Mouse (Mus musculus): Measurements from ENCODE around the gene Desi2. TPM values are rescaled to one million over a fixed set of nuclear protein-coding genes. Genes with fewer than 3 reads are reported as not detected.
"Not testable (repeated sequence)": the region's sequence is repeated elsewhere in the genome, so short reads cannot be mapped to it uniquely, and the experiment has no call there.

Gene Desi2
- polyA plus RNA-seq, 1 experiment from 2014 or later, result 27.6 TPM

DNA sequence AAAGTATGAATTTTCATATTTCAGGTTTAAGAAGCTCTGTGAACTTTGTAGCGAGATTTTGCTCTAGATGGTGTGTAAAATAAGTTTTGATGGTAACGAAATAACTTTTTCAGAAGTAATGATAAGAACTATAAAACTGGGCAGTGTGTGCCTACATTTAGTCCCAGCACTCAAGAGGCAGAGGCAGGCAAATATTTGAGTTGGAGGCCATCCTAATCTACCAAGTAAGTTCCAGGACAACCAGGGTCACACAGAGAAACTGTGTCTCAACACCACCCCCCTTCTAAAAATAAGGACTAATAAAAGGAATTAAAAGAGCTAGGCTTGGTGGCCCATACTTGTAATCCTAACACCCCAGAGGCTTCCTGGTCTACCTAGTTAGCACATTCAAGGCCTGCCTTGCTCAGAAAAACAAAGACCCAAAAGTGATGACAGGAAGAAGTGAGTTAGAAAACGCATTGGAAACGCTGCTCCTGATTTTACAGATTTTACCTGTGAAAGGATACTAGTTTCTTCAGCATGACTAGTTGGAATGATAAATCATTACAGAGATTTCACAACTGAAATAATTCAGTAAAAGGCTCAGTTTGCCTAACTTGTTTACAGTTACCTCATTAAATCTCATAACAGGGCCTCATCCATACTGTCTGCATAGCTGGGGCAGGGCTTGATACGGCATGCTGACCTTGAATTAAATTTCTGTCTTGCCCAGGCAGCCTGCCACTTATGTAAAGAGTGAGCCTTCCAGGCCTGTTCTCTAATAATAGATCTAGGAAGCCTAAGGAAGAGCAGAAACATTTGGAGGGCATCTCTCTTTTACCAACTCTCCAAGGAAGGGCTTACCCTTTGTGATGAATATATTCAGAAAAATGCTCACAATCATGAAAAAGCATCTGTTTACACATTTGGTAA lies 32.2 kb downstream of the Desi2 start:
- Histone ChIP-seq H3K9me3 (replicated peaks) (no peaks in the 10 kb centered on the region), H3K9ac (no peak overlapping the region), H3K27ac (peak overlapping the region; percentile 87), H3K4me1 (replicated peaks) (no peaks in the 10 kb centered on the region), H3K4me2 (0 out of 2 replicates have a peak overlapping the region, but pooled peaks have one; percentile 8), H3K36me3 (no peaks in the 10 kb centered on the region), H3K27me3 (no peaks in the 10 kb centered on the region), H3K4me3 (no peak overlapping the region)
- 45% methylated on average over 5 of the region's 5 CpGs for WGBS
- peak; percentile 90 for ATAC-seq (replicated peaks; ENCODE audit: insufficient number of reproducible peaks, insufficient read depth, low FRiP score, low read depth)

DNA sequence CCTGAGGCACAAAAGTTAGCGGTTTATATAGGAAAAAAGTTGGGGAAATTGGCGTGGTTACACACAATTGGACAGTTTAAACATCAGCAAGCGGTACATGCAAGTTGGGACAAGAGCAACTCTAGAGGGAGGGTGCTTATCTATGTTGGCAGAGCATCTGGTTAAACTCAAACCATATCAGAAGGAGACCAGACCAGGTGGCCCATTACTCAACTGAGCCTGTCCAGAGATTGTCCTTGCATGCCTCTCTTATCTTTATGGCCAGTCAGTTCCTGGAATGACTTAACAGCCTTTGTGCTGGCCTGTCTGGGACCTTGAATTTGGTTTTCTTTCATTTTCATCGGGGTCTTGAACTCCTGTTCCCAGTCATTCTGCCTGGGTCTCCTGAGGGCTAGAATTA lies 41.7 kb downstream of the Desi2 start:
- H3K27ac ChIP-seq; H3K4me1 ChIP-seq (replicated peaks); H3K27me3 ChIP-seq; H3K4me2 ChIP-seq; H3K4me3 ChIP-seq; H3K9ac ChIP-seq; ATAC-seq (replicated peaks; ENCODE audit: insufficient number of reproducible peaks, insufficient read depth, low FRiP score, low read depth): not testable (repeated sequence)
- 84% methylated on average over 4 of the region's 4 CpGs for WGBS
- peaks cover 18% of the 10 kb centered on the region for H3K9me3 ChIP-seq (replicated peaks)
- H3K36me3 ChIP-seq, result peaks cover 45% of the 10 kb centered on the region

DNA sequence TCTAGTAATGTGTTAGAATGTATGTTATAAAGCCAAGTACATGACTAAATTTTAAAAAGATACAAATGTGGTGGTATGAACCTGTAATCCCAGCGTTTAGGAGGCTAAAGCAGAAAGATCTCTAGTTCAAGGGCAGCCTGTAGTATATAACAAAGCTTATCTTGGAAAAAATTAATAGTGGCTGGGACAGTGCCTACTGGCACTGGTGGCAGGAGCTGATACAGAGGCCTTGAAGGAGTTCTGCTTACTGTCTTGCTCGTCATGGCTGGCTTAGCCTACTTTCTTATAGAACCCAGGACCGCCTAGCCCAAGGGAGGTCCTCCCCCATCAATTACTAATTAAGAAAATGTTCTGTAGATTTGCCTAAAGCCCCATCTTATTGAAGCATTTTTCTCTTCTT lies 46.9 kb downstream of the Desi2 start:
- Histone ChIP-seq H3K9ac (no peak overlapping the region), H3K4me1 (replicated peaks) (peaks cover 20% of the 10 kb centered on the region), H3K4me3 (no peak overlapping the region), H3K4me2 (no peak overlapping the region), H3K27me3 (no peaks in the 10 kb centered on the region), H3K27ac (no peak overlapping the region), H3K36me3 (peaks cover 12% of the 10 kb centered on the region), H3K9me3 (replicated peaks) (peaks cover under 1% of the 10 kb centered on the region; the same call in 1 of the 2 replicates)
- no peak for ATAC-seq (replicated peaks; ENCODE audit: insufficient number of reproducible peaks, insufficient read depth, low FRiP score, low read depth)
- 79% methylated on average over 3 of the region's 3 CpGs for WGBS

DNA sequence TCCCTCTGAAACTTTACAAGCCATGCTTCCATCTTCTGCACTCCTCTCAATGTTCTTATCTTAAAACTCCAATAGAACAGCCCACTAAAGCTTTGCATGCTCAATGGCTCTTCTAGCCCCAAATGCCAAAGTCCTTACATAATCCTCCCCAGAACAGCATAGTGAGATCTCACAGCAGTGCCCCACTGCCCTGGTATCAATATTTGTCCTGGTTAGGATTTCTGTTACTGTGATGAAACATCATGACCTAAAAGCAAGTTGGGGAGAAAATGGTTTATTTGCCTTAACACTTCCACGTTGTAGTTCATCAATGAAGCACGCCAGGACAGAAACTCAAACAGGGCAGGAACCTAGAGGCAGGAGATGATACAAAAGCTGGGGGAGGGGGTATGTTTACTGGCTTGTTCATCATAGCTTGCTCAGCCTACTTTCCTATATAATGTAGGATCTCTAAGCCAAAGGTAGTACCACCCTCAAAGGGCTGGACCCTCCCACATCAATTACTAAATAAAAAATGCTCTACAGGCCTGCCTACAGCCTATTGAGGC lies 48.8 kb downstream of the Desi2 start:
- no peak overlapping the region for H3K4me2 ChIP-seq

DNA sequence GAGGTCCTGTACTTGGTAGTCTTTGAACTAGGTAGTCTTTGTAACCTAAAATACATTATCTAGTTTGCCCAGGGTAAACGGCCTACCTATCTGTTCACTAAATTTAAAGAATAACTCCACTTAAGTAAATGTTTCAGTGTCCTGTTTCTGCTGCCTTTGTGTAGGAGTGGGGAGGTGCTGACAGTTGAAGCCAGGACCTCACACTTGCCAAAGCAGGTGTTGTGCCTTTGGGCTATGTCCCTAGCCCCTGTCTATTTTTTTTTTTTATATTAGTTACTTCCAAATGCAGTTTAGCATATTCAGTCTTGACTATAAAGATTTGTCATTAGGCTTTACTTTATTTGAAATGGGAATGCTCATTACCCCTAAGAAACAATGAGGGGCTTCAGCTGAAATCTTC lies 51.5 kb downstream of the Desi2 start:
- no peak overlapping the region for H3K4me3 ChIP-seq
- peaks cover 11% of the 10 kb centered on the region for H3K36me3 ChIP-seq
- no peaks in the 10 kb centered on the region for H3K9me3 ChIP-seq (replicated peaks)
- H3K4me1 ChIP-seq (replicated peaks), result peaks cover 20% of the 10 kb centered on the region
- WGBS, result 51% methylated on average over 1 of the region's 1 CpGs
- H3K9ac ChIP-seq, result no peak overlapping the region
- no peak overlapping the region for H3K4me2 ChIP-seq
- no peak overlapping the region for H3K27ac ChIP-seq
- ATAC-seq (replicated peaks; ENCODE audit: insufficient number of reproducible peaks, insufficient read depth, low FRiP score, low read depth), result no peak
- H3K27me3 ChIP-seq, result no peaks in the 10 kb centered on the region

More for the DNA sequence above, 48.8 kb downstream of the Desi2 start:
- Histone ChIP-seq H3K4me3 (no peak overlapping the region), H3K27ac (peak overlapping the region; percentile 41), H3K9ac (no peak overlapping the region), H3K9me3 (replicated peaks) (no peaks in the 10 kb centered on the region), H3K36me3 (peaks cover 11% of the 10 kb centered on the region; the same call in 1 of the 2 replicates), H3K27me3 (no peaks in the 10 kb centered on the region), H3K4me1 (replicated peaks) (peaks cover 20% of the 10 kb centered on the region)
- no peak for ATAC-seq (replicated peaks; ENCODE audit: insufficient number of reproducible peaks, insufficient read depth, low FRiP score, low read depth)
- WGBS, result 58% methylated on average over 2 of the region's 2 CpGs

DNA sequence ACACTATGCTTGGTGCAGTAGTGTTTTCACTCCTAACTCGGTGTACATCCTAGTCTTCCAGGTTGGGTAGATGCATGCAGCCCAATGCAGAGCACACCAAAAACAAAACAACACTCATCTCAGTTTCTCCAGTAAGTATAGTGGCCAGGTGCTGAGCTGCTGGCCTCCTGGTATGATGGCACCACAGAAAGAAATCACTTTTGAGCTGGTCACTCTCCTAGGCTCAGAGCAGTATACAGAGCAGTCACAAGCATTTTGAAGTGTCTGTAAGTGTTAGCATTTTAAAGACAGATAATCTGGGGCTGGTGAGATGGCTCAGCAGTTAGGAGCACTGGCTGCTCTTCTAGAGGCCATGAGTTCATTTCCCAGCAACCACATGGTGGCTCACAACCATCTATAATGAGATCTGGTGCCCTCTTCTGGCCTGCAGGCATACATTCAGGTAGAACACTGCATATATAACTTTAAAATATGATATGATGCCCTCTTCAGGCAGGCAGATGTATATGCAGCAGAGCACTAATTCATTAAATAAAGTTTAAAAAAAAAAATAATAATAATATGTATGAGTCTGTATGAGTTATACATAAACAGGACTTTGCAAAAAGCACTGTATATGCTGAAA lies 54.8 kb downstream of the Desi2 start:
- WGBS, result 97% methylated on average over 1 of the region's 1 CpGs
- no peak for ATAC-seq (replicated peaks; ENCODE audit: insufficient number of reproducible peaks, insufficient read depth, low FRiP score, low read depth)
- peaks cover 26% of the 10 kb centered on the region for H3K36me3 ChIP-seq
- no peak overlapping the region for H3K9ac ChIP-seq
- H3K4me2 ChIP-seq, result no peak overlapping the region
- no peaks in the 10 kb centered on the region for H3K9me3 ChIP-seq (replicated peaks)
- no peak overlapping the region for H3K27ac ChIP-seq
- H3K4me3 ChIP-seq, result no peak overlapping the region
- no peaks in the 10 kb centered on the region for H3K27me3 ChIP-seq
- no peaks in the 10 kb centered on the region for H3K4me1 ChIP-seq (replicated peaks)

DNA sequence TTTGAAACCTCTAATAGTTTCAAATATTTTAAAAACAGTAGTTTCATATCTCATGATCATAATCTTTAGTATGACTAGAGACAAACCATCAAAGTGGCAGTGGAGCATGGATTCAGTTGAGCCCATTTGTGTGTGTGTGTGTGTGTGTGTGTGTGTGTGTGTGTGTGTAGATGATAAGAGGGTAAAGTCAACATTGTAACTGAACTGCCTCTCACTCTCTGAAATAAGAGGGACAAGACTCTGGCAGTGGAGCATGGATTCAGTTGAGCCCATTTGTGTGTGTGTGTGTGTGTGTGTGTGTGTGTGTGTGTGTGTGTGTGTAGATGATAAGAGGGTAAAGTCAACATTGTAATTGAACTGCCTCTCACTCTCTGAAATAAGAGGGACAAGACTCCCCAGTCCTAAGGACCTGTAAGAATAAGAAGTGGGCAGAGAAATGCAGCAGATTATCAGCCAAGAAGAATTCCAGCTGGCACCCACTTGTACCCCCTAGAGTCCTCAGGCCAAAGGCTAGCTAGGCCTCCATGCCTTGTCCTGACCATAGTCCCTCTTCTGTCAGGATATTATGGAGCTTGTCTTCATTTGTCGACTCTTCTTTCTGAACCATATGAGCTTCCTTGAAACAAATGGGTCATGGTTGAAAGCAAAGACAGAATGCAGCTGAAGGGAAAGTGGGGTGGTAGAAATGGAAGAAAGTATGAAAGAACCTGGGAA lies 61.0 kb downstream of the Desi2 start:
- 97% methylated on average over 1 of the region's 1 CpGs for WGBS
- H3K4me2 ChIP-seq, result no peak overlapping the region
- H3K9ac ChIP-seq, result no peak overlapping the region
- H3K4me1 ChIP-seq (replicated peaks), result no peaks in the 10 kb centered on the region
- H3K27me3 ChIP-seq, result no peaks in the 10 kb centered on the region
- H3K4me3 ChIP-seq, result no peak overlapping the region
- ATAC-seq (replicated peaks; ENCODE audit: insufficient number of reproducible peaks, insufficient read depth, low FRiP score, low read depth), result no peak
- H3K36me3 ChIP-seq, result peaks cover 36% of the 10 kb centered on the region
- no peak overlapping the region for H3K27ac ChIP-seq
- H3K9me3 ChIP-seq (replicated peaks), result no peaks in the 10 kb centered on the region

DNA sequence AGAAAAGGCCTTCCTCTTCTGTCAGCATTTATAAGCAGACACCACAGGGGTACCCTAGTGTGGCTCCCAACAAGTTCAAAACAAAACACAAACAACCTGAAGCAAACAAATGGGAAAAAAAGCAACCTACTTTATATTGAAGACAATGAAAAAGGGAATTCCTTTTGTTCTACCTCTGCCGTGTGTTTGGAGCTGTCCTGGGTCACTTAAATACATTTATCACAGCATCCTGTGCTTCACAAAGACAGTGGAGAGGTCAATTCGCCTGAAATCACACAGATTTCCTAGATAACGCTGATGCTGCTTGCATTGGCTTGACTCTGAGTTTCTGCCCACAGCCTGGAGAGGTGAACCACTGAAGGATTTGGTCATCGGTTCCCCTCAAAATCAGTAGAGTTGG lies 67.4 kb downstream of the Desi2 start:
- Histone ChIP-seq H3K27me3 (no peaks in the 10 kb centered on the region), H3K27ac (no peak overlapping the region), H3K36me3 (peaks cover 27% of the 10 kb centered on the region), H3K9ac (no peak overlapping the region), H3K4me2 (no peak overlapping the region), H3K4me3 (no peak overlapping the region), H3K9me3 (replicated peaks) (no peaks in the 10 kb centered on the region), H3K4me1 (replicated peaks) (peaks cover 4% of the 10 kb centered on the region; the same call in 1 of the 2 replicates)
- 88% methylated on average over 4 of the region's 4 CpGs for WGBS
- no peak for ATAC-seq (replicated peaks; ENCODE audit: insufficient number of reproducible peaks, insufficient read depth, low FRiP score, low read depth)

DNA sequence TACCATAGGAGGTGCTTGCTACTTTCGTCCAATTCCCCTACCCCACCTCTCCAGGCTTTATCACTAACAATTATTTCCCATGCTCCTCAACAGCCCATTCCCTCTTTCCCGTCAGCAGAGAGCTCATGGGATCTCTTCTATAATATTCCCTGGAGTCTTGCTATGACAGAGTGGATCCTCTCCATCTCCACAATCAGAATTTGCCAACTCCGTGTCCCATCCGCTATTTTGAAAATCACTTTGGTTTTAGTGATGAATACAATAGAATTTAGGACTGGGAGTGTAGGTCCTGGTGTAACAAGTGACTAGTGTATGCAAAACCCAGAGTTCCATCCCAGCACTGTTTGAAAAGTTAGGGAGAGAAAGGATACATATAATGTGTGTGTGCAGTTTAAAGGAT lies 69.1 kb downstream of the Desi2 start:
- no peak overlapping the region for H3K27ac ChIP-seq
- no peak overlapping the region for H3K9ac ChIP-seq
- H3K27me3 ChIP-seq, result no peaks in the 10 kb centered on the region
- no peaks in the 10 kb centered on the region for H3K9me3 ChIP-seq (replicated peaks)
- peaks cover 16% of the 10 kb centered on the region for H3K36me3 ChIP-seq
- H3K4me2 ChIP-seq, result no peak overlapping the region
- 76% methylated on average over 4 of the region's 4 CpGs for whole genome bisulfite sequencing
- peaks cover 4% of the 10 kb centered on the region; the same call in 1 of the 2 replicates for H3K4me1 ChIP-seq (replicated peaks)
- no peak for ATAC-seq (replicated peaks; ENCODE audit: insufficient number of reproducible peaks, insufficient read depth, low FRiP score, low read depth)
- H3K4me3 ChIP-seq, result no peak overlapping the region

DNA sequence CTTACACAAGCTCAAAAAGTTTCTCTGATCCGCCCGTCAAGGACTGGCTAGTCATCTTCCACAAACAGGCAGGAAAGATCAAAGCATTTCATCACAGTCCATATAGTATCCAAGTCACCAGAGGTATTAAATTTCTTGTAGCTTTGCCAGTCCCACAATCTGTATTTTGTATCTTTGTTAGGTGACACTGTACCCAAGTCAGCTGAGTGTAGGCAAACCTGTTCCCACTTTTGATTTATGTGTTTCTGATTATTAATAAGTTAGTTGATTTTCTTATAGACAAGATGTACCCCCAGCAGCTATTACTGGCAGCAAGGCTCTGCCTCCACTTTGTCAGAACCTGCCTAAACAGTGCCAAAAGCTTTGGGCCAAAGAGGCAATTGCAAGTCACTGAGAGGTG lies 71.6 kb downstream of the Desi2 start:
- Histone ChIP-seq H3K36me3 (peaks cover 15% of the 10 kb centered on the region), H3K27ac (no peak overlapping the region), H3K4me3 (no peak overlapping the region), H3K9ac (no peak overlapping the region), H3K4me1 (replicated peaks) (peaks cover 3% of the 10 kb centered on the region; the same call in 1 of the 2 replicates), H3K27me3 (no peaks in the 10 kb centered on the region), H3K9me3 (replicated peaks) (no peaks in the 10 kb centered on the region), H3K4me2 (no peak overlapping the region)
- 87% methylated on average over 2 of the region's 2 CpGs for WGBS
- no peak for ATAC-seq (replicated peaks; ENCODE audit: insufficient number of reproducible peaks, insufficient read depth, low FRiP score, low read depth)

DNA sequence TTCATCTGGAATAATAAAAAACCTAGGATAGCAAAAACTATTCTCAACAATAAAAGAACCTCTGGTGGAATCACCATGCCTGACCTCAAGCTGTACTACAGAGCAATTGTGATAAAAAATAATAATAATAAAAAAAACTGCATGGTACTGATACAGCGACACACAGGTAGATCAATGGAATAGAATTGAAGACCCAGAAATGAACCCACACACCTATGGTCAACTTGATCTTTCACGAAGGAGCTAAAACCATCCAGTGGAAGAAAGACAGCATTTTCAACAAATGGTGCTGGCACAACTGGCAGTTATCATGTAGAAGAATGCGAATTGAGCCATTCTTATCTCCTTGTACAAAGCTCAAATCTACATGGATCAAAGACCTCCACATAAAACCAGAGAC lies 78.2 kb downstream of the Desi2 start:
- 91% methylated on average over 3 of the region's 3 CpGs for WGBS
- not testable (repeated sequence) for H3K9me3 ChIP-seq (replicated peaks); H3K36me3 ChIP-seq; H3K27me3 ChIP-seq; H3K4me3 ChIP-seq; ATAC-seq (replicated peaks; ENCODE audit: insufficient number of reproducible peaks, insufficient read depth, low FRiP score, low read depth); H3K27ac ChIP-seq; H3K4me1 ChIP-seq (replicated peaks); H3K9ac ChIP-seq; H3K4me2 ChIP-seq
